Mouse (Mus musculus): ENCODE measurements around the gene Zbtb25. TPM values are rescaled to one million over a fixed set of nuclear protein-coding genes. Genes with fewer than 3 reads are reported as not detected.
A peak's percentile ranks its signal among the peaks of the same experiment; 100 is the strongest.

Gene Zbtb25
- 15.6 and 18.2 TPM in 2 replicates for polyA plus RNA-seq (2015; fragmentation: Nextera tagmentation; extraction: Ambion mirVana)

DNA sequence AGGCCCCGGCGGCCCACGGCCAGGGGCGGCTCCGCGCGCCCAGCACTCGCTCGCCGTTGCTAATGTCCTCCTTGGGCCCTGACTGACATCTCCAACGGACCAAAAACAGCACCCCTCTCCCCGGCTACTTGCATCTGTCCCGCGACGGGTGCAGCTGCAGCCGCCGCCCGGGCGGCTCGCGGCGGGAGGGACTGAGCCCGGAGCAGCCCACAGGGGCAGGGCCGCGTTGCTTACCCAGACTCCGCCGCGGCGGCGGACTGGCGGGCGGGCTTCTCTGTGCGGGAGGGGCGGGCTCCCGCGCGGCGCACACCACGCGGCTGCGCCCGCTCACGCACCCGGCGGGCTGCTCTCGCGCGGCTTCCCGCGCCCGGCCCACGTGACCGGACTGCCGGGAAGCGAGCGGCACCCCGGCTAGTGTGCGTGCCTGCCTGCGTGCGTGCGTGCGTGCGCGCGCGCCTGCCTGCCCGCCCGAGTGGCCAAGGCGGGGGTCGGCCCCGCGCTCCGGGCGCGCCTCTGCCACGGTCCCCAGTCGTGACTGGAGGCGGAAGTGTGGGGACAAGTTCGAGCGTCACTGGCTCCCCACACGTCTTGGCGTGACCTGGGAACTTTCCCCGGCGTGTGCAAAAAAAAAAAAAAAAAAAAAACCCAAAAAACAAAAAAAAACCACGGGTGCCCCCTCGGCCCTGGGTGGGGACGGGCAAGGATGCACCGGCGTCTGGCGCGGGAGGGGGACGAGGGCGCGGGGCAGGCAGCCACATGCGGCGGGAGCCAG, at the start of gene Zbtb25:
Gene Zbtb25, minus strand, starts transcription at position 397 of the 772 bp plus-strand sequence.
- WGBS: under 1% methylated on average over 88 of the region's 96 CpGs
- ATAC-seq (ENCODE audit: low read depth): peak; percentile 83
- peak within 1 kb of the TSS; percentile 86 for H3K4me2 ChIP-seq
- H3K9me3 ChIP-seq: no peaks in the 10 kb centered on the region
- H3K27me3 ChIP-seq: no peaks in the 10 kb centered on the region
- peak within 1 kb of the TSS; percentile 84 for H3K4me3 ChIP-seq
- peaks cover 54% of the 10 kb centered on the region for H3K4me1 ChIP-seq (replicated peaks)
- H3K36me3 ChIP-seq: no peaks in the 10 kb centered on the region
- peak within 1 kb of the TSS; percentile 98 for H3K27ac ChIP-seq (replicated peaks)
- peak within 1 kb of the TSS; percentile 97 for H3K9ac ChIP-seq

DNA sequence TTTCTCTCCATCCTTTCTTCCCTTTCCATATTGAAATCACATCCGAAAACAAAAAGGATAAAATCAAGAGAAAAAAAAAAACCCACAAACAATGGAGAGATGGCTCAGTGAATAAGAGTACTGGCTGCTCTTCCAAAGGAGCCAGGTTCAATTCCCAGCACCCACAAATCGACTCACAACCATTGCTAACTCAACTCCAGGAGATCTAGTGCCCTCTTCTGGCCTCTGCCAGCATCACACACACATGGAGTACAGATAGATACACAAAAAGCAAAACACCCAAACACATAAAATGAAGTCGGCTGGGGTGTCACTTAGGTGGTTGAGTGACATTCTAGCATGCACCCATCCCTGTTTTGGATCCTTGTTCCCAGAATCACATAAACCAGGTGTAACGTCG, 48.9 kb upstream of the Zbtb25 start:
- no peak overlapping the region for H3K27ac ChIP-seq (replicated peaks)
- no peak overlapping the region for H3K4me2 ChIP-seq
- no peak for ATAC-seq (ENCODE audit: low read depth)
- H3K4me3 ChIP-seq: no peak overlapping the region
- H3K9me3 ChIP-seq: no peaks in the 10 kb centered on the region
- H3K9ac ChIP-seq: no peak overlapping the region
- WGBS: 92% methylated on average over 5 of the region's 5 CpGs
- H3K36me3 ChIP-seq: no peaks in the 10 kb centered on the region
- peaks cover 7% of the 10 kb centered on the region; the same call in 1 of the 2 replicates for H3K4me1 ChIP-seq (replicated peaks)
- H3K27me3 ChIP-seq: peaks cover 26% of the 10 kb centered on the region

DNA sequence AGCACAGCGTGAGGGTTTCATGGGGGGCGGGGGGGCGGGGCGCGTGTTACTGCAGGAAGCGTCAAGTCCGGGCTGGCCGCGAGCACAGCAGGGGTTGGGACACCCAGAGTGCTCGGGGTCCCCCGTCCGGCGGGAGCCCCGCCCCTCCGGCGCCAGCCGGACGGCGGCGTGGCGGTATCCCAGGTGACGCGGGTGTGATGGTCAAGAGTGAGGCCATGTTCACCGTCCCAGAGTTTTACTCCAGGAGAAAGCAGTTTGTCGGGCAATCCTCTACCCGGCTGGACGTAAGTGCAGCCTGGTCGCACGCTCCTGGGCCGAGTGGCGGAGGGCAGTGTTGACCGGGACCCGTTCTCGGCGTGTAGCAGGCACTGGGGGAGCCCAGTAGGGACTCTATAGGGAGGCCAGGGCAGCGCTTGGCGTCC, 48.0 kb upstream of the Zbtb25 start, which contains the start of gene Ppp1r36:
Gene Ppp1r36, plus strand, starts transcription at position 106 of the 422 bp plus-strand sequence.
- no peaks in the 10 kb centered on the region for H3K36me3 ChIP-seq
- H3K4me3 ChIP-seq: peak within 1 kb of the TSS; percentile 38
- 1% methylated on average over 37 of the region's 37 CpGs for WGBS
- H3K4me2 ChIP-seq: peak within 1 kb of the TSS; percentile 70
- no peak within 1 kb of the TSS for H3K27ac ChIP-seq (replicated peaks)
- peaks cover 7% of the 10 kb centered on the region; the same call in 1 of the 2 replicates for H3K4me1 ChIP-seq (replicated peaks)
- H3K9me3 ChIP-seq: no peaks in the 10 kb centered on the region
- peak; percentile 50; the same call in 1 of the 2 replicates for ATAC-seq (ENCODE audit: low read depth)
- H3K27me3 ChIP-seq: peaks cover 26% of the 10 kb centered on the region
- H3K9ac ChIP-seq: peak within 1 kb of the TSS; percentile 49; the same call in 1 of the 2 replicates

DNA sequence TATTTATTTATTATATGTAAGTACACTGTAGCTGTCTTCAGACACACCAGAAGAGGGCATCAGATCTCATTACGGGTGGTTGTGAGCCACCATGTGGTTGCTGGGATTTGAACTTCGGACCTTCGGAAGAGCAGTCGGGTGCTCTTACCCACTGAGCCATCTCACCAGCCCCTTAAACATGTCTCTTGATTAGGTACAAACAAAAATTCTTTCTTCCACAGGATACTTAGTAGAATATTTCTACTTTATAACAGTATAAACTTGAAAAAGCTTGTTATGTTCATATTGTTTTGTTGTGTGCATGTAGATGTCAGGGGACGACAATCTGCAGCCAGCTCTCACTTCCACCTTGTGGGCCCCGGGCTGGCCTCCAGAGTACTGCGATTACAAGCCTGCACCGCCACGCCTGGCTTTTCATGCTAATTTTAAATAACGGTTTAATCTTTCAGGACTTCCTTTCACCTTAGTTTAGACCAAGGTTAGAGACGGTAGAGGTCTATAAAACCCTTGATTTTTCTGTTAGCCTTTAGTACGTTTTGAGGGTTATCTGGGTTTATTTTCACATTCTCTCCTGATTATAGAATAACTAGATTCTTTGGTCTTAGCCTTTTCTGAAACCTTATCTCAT, 46.1 kb upstream of the Zbtb25 start:
- peaks cover 26% of the 10 kb centered on the region for H3K27me3 ChIP-seq
- 88% methylated on average over 12 of the region's 12 CpGs for whole genome bisulfite sequencing
- no peak for ATAC-seq (ENCODE audit: low read depth)
- H3K9me3 ChIP-seq: no peaks in the 10 kb centered on the region
- no peak overlapping the region for H3K4me2 ChIP-seq
- H3K4me3 ChIP-seq: no peak overlapping the region
- H3K27ac ChIP-seq (replicated peaks): no peak overlapping the region
- peaks cover 7% of the 10 kb centered on the region; the same call in 1 of the 2 replicates for H3K4me1 ChIP-seq (replicated peaks)
- H3K9ac ChIP-seq: no peak overlapping the region
- no peaks in the 10 kb centered on the region for H3K36me3 ChIP-seq

DNA sequence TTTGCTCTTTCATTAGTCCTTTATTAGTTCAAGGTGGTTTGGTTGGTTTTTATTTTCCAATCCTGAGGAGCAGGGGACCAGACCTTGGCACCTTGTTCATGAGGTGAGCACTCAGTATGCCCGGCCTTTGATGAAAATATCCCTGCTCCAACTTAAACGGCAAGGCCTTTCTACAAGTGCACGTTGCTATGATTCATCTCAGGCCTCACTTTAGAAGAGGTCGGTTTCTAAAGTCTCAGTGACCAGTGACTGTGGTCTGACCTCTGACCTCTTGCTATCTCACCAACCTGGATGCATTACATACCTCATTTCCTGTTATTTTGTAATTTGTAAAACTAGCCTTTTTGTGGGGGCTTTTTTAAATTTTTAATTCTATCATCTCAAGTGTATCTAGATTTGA, 39.8 kb upstream of the Zbtb25 start:
- H3K4me3 ChIP-seq: no peak overlapping the region
- ATAC-seq (ENCODE audit: low read depth): no peak
- WGBS: 72% methylated on average over 4 of the region's 4 CpGs
- peaks cover 21% of the 10 kb centered on the region for H3K4me1 ChIP-seq (replicated peaks)
- H3K9ac ChIP-seq: no peak overlapping the region
- no peak overlapping the region for H3K4me2 ChIP-seq
- no peaks in the 10 kb centered on the region for H3K36me3 ChIP-seq
- H3K27me3 ChIP-seq: peaks cover 44% of the 10 kb centered on the region
- no peak overlapping the region for H3K27ac ChIP-seq (replicated peaks)
- H3K9me3 ChIP-seq: no peaks in the 10 kb centered on the region

DNA sequence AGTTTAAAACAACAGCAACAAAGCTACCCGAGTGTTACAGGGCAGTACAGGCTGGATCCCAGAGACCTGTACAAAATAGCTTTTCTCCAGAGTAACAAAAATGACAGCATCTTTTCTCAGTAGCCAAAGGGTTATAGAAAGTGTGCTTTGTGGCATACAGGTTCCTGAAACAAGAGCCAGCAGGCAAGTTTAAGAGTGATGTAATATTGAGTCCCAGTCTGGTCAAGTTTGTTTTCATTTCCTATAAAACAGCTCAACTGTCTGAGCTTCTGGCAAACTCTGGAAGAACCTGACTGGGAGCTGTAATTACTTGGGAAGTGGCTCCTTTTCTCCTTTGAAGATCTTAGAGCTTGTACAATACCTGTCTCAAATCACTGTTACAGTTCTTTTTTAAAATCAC, 37.8 kb upstream of the Zbtb25 start:
- Histone ChIP-seq H3K4me1 (replicated peaks) (peaks cover 27% of the 10 kb centered on the region), H3K9me3 (no peaks in the 10 kb centered on the region), H3K9ac (no peak overlapping the region), H3K36me3 (no peaks in the 10 kb centered on the region), H3K4me2 (no peak overlapping the region), H3K27me3 (peaks cover 54% of the 10 kb centered on the region), H3K4me3 (no peak overlapping the region), H3K27ac (replicated peaks) (no peak overlapping the region)
- ATAC-seq (ENCODE audit: low read depth): no peak
- WGBS: 30% methylated on average over 1 of the region's 1 CpGs

DNA sequence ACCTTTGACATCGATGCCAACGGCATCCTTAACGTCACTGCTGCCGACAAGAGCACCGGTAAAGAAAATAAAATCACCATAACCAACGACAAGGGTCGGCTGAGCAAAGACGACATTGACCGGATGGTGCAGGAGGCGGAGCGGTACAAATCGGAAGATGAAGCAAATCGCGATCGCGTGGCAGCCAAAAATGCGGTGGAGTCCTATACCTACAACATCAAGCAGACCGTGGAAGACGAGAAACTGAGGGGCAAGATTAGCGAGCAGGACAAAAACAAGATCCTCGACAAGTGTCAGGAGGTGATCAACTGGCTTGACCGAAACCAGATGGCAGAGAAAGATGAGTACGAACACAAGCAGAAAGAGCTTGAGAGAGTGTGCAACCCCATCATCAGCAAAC, 36.6 kb upstream of the Zbtb25 start:
- no peak for ATAC-seq (ENCODE audit: low read depth)
- H3K9me3 ChIP-seq: no peaks in the 10 kb centered on the region
- H3K9ac ChIP-seq: no peak overlapping the region
- no peaks in the 10 kb centered on the region for H3K36me3 ChIP-seq
- peaks cover 27% of the 10 kb centered on the region for H3K4me1 ChIP-seq (replicated peaks)
- no peak overlapping the region for H3K27ac ChIP-seq (replicated peaks)
- H3K4me2 ChIP-seq: peak overlapping the region; percentile 77
- H3K4me3 ChIP-seq: peak overlapping the region; percentile 57
- WGBS: 4% methylated on average over 23 of the region's 23 CpGs
- peaks cover 62% of the 10 kb centered on the region for H3K27me3 ChIP-seq

DNA sequence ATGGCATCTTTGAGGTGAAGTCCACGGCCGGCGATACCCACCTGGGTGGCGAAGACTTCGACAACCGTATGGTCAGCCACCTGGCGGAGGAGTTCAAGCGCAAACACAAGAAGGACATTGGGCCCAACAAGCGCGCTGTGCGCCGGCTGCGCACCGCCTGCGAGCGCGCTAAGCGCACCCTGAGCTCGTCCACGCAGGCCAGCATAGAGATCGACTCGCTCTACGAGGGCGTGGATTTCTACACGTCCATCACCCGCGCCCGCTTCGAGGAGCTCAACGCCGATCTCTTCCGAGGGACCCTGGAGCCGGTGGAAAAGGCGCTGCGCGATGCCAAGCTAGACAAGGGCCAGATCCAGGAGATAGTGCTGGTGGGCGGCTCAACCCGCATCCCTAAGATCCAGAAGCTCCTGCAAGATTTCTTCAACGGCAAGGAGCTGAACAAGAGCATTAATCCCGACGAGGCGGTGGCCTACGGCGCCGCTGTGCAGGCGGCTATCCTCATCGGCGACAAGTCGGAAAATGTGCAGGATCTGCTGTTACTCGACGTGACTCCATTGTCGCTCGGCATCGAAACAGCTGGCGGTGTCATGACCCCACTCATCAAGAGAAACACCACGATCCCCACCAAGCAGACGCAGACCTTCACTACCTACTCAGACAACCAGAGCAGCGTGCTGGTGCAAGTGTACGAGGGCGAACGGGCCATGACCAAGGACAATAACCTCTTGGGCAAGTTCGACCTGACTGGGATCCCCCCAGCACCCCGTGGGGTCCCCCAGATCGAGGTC, 36.0 kb upstream of the Zbtb25 start:
- no peaks in the 10 kb centered on the region for H3K9me3 ChIP-seq
- H3K4me3 ChIP-seq: peak overlapping the region; percentile 57
- WGBS: 4% methylated on average over 64 of the region's 64 CpGs
- H3K4me1 ChIP-seq (replicated peaks): peaks cover 27% of the 10 kb centered on the region
- peaks cover 62% of the 10 kb centered on the region for H3K27me3 ChIP-seq
- no peaks in the 10 kb centered on the region for H3K36me3 ChIP-seq
- peak overlapping the region; percentile 77 for H3K4me2 ChIP-seq
- no peak overlapping the region for H3K9ac ChIP-seq
- ATAC-seq (ENCODE audit: low read depth): no peak
- no peak overlapping the region for H3K27ac ChIP-seq (replicated peaks)

DNA sequence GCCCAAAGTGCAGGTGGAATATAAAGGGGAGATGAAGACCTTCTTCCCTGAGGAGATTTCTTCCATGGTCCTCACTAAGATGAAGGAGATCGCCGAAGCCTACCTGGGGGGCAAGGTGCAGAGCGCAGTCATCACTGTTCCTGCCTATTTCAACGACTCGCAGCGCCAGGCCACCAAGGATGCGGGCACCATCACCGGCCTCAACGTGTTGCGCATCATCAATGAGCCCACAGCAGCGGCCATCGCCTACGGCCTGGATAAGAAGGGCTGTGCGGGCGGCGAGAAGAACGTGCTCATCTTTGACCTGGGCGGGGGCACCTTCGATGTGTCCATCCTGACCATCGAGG, 35.4 kb upstream of the Zbtb25 start:
- Histone ChIP-seq H3K27ac (replicated peaks) (no peak overlapping the region), H3K4me2 (peak overlapping the region; percentile 77), H3K36me3 (no peaks in the 10 kb centered on the region), H3K4me3 (peak overlapping the region; percentile 57), H3K27me3 (peaks cover 62% of the 10 kb centered on the region), H3K9ac (0 out of 2 replicates have a peak overlapping the region, but pooled peaks have one; percentile 45), H3K4me1 (replicated peaks) (peaks cover 27% of the 10 kb centered on the region), H3K9me3 (no peaks in the 10 kb centered on the region)
- ATAC-seq (ENCODE audit: low read depth): 0 out of 2 replicates have a peak, but pooled peaks have one; percentile 0
- 8% methylated on average over 20 of the region's 20 CpGs for WGBS

DNA sequence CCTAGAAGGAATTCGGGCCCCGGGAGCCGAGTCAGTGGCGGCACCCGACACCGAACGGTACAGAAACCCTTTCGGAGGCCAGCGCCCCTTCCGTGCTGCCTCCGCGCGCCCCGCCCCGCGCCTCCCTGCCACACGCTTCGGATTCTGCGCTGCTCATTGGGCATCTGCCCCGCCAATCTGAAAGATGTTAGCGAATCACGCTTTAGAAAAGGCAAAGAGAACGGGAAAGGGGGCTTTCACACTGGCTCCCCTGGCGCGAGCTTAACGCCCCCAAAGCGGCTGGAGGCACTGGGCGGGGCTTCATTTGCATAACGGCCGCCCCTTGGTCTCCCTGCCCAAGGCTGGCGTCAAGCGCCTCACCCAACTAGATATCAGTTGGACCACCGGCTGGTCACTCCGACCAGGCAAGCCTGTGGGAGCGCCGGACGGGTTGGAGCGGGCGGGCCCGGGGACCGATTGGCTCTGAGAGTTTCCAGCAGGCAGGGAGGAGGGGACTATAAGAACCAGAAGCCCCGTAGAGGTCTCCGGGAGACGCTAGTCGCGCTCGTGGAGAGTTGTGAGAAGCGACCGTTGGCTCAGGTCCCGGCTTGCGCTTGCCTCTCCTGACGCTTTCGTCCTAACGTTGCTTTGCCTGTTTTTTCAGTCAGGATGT, 34.6 kb upstream of the Zbtb25 start, which contains the start of gene Hspa2:
Gene Hspa2, plus strand, starts transcription at position 291 of the 652 bp plus-strand sequence.
- no peaks in the 10 kb centered on the region for H3K9me3 ChIP-seq
- H3K4me1 ChIP-seq (replicated peaks): peaks cover 27% of the 10 kb centered on the region
- peak within 1 kb of the TSS; percentile 71 for H3K9ac ChIP-seq
- H3K4me3 ChIP-seq: peak within 1 kb of the TSS; percentile 57
- H3K27me3 ChIP-seq: peaks cover 62% of the 10 kb centered on the region
- H3K27ac ChIP-seq (replicated peaks): peak within 1 kb of the TSS; percentile 87
- no peaks in the 10 kb centered on the region for H3K36me3 ChIP-seq
- ATAC-seq (ENCODE audit: low read depth): peak; percentile 98
- peak within 1 kb of the TSS; percentile 77 for H3K4me2 ChIP-seq
- under 1% methylated on average over 53 of the region's 54 CpGs for WGBS

All from neural tube, embryonic 13.5 days (tissue).